Mouse (Mus musculus) cerebellum, postnatal 10 days (tissue): ENCODE results near the gene Mybpc2.

Source experiments
- DNase-seq, 2 experiments: peaks; one replicate each; pipeline ENCODE4 v3.0.0; 2021; ENCODE audit warnings: mixed read lengths in 2 of 2

The Mybpc2 gene

DNA sequence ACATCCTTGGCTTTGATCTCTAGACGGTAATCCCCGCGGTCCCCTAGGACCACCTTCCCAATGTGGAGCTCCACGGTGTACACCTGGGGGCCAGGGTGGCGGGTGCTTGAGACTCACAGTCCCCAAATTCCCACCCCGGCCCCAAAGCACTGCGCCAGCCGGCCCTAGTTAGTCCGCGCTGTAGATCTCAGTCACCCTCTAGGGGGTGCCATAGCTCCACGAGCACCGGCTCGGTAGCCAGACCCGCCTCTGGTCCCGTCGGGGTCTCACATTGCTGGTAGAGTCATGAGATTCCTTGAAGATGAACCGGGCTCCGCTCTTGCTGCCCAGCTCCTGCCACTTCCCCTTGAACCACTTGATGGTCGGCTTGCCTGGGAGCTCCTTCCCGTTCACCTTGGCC, 2.7 kb downstream of the Mybpc2 start:
- DNase-seq: peak; percentile 88 to 90

DNA sequence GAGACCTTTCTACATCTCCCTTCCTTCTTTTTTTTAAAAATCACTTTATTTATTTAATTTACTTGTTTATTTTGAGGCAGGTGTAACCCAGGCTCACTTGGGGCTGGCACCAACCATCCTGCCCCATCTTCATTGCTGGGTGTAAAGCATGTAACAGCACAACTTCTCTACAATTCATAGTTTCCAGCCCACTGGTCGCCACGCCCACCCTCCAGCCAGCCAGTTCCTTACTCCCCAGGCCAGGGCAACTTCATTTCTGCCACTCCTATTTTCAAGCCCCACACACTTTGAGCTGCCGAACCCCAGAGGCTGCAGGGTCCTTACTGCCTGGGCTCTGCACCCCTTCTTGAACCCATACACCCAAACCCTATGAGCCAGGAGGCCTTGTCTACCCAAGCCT, 3.5 kb downstream of the Mybpc2 start:
- DNase-seq: no peak

DNA sequence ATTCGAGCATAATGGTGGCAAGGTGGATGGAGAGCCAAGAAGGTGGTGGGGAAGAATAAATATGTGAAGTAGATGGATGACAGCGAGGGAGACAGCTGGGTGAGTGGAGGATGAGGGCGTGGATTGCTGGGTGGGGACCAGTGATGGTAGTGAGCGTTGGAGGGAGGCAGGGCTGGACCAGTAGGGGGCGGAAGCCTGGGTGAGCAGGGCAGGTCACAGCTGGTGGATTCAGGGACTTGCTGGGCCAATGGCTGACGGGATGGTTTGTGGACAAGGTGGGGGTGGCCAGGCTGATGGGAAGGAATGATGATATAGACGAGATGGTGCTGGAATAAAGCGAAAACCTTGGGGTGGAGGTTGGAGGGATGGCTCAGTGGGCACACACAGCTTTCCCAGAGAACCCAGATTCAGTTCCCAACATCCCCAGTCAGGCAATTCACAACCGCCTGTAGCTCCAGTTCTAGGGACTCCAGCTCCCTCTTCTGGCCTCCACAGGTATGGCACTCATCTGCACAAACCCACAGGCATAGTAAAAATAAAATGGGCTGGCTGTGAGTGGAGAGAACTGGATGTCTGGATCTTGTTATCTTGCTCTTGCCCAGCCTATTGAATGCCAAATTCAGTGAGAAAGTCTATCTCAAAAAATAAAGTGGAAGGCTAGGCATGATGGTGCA, 5.1 kb downstream of the Mybpc2 start:
- DNase-seq: no peak

DNA sequence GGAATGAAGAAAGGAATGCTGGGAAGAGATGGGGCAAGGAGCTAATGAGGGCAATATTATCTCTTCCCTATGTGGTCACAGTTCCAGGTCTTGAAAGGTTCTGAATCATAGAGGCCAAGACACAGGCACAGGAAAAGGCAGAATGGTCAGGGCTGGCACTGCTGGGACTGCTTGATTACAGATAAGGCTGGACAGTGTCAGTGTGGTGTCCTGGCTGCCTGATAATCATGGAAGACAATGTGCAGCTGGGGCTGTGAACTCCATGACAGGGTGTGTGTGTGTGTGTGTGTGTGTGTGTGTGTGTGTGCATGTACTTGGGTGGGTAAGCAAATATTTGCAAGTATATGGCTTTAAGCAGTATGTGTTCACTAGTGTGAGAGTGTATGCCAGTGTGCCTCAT, 17.0 kb downstream of the Mybpc2 start:
- no peak for DNase-seq

DNA sequence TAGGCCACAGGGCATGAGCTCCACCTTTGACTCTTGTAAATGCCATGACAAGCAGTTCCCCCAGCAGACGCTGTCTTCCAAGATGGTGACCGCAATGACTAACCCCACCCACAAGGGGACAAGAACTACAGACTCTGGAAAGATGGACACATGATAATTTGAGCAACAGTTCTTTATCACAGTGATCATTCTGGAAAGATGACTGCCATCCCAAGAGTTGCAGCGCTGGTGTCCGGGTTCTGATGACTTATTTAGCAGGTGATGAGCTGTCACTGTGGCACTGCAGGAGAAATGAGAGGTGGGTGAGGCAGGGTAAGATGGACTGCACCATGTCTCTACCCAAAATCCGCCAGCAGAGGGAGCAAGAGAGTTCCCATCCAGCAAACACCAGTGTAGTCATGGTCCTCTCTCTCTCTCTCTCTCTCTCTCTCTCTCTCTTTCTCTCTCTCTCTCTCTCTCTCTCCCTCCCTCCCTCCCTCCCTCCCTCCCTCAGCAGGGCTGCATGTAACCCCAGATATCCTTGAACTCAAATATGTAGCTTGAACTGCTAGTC, 22.8 kb downstream of the Mybpc2 start:
- DNase-seq: peak; percentile 91 to 93

DNA sequence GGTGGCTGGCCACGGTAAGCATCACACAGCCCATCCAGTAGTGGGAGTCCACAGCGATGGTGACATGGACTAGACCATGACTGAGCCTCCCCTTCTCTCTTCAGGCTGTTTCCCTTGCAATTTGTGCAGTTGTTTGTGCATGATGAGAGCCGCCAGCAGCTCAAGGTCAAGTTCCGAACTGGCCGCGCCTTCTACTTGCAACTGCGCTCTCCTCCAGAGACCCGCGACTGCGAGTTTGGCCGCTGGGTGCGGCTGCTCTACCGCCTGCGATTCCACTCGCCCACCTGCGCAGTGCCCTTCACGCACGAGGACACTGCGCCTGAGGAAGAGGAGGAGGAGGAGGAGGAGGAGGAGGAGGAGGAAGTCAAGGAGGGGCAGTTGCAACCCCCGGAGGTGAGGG, 24.4 kb downstream of the Mybpc2 start:
- peak in 1 of 2 experiments; percentile 4 for DNase-seq

DNA sequence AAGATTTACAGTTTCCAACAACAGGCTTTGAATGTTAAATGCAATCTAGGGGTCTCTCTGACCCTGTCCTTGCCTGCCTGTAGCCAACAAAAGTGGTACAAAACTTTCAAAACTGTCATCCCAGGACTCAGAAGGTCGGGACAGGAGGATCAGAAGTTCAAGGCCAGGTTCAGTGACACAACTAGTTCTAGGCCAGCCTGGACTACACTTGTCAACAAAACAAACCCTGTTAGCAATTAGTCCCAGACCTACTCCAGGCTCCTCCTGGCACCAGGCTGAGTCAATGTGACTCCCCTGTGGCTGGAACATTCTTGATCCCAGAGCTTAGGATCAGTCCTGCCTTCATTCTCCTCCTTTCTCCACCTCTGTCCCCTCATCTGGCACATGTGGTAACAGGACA, 25.5 kb downstream of the Mybpc2 start:
- DNase-seq: peak in 1 of 2 experiments; percentile 7

DNA sequence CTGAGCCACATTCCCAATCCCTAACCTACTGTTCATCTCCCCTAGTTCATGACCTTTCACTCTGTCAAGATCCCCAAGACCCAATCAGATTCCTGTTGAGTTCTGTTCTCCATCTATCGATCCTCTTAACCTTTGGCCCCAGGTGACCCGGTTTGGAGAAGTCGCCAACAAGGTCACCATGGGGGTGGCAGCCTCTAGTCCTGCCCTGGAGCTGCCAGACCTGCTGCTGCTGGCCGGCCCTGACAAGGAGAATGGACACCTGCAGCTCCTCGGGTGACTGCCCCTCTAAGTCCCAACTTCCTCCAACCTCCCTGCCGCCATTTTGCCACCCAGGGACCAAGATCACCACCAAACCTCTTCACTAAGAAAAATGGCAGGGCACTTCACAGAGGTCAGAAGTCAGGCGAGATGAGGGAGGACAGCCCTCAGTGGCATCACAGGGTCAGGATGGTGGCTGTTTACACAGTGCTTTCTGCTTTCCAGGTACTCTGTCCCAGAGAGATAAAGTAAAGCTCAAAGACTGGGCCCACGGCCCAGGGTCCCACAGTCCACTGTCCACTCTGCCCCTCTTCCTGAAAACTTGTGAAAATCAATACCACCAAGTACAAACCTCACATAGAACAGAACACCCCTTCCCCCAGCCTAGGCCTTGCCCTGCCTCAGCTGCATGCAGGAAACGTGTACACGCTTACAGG, 26.9 kb downstream of the Mybpc2 start:
- peak; percentile 36 to 38 for DNase-seq

DNA sequence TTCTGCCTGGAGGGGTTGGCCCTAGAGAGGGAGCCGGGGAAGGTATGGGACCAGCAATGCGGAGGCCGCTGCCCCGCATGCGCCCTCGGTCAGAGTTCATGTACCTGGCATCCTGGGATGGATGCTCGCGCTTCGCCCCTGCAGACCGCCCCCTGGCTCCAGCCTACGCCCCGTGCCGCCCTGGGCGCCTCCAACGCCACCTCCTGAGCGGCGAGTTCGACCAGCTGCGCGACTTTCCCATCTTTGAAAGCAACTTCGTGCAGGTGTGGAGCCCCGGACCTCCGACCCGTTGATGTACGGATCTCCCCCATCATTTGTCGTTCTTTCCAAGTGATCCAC, 27.7 kb downstream of the Mybpc2 start:
- no peak for DNase-seq

DNA sequence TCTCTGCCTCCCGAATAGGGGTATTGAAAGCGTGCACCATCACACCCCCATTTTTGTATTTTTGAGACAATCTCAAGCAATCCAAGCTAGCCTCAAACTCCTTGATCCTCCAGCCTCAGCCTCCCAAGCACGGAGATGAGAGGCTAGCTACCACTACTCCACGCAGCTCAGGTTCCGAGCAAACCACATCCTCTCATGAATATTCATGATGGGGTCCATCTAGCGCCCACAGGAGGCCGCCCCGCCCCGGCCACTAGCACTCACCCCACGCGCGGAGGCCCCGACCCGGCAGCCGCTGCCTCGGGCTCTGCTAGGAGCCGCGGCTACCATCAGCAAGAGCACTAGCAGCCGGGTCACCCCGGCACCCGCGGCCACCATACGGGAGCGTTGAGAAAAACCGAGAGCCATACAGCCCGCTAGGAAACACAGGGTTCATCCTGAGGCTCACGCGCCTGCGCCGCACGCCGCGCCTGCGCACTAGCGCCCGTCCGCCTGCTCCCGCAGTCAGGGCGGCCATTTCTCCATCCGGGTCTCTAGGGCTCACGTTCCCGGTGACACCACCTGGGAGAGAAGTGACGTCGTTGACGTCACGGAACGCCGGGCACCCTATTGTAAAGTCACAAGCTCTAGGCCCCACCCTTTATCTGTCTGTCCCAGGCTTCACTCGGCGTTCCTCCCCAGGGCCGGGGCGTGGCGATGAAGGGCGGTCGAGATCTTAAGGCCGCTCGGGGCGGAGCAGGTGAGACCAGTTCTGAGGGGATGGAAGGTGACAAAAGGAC, 28.3 kb downstream of the Mybpc2 start, which contains the start of the genes Emc10 and Fam71e1:
Gene Emc10, minus strand, starts transcription at position 538 of the 779 bp plus-strand sequence.
Gene Fam71e1, plus strand, starts transcription at position 590 of the 779 bp plus-strand sequence.
- DNase-seq: peak; percentile 99

DNA sequence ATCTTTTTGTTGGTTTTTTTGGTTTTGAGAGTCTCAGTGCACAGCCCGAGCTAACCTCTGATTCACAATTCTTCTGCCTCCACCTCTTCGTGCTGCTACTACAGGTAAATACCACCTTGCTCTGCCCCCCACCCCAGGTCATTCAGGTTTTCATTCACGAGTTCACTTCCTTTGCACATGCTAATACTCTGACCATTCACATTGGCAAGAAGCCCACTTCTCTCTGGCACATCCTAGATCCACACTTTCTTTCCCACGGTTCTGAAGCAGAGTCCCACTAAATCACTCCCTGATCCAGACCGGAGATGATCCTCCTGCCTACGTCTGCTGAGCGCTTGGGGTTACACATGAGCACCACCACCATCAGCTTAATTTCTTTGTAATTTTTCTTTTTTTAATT, 29.4 kb downstream of the Mybpc2 start:
- DNase-seq: peak in 1 of 2 experiments; percentile 47

DNA sequence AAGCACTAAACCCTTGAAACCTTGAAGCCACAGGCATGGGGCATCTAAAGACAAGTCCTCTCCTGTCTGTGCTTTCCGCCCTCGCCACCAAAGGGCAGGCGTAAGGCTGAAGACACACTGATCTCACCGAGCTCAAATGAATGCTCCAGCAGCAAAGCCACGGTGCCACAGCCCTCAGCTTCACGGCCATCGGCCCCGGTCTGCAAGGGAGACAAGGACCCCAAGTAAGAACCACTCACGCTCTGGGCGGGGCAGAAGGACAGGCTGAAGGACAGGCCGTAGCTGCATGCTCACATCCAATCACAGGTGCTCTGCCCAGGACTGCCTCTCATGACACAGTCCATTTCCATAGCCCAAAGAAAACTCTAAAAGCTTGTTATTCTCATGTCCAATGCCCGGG, 29.8 kb downstream of the Mybpc2 start:
- peak in 1 of 2 experiments; percentile 11 for DNase-seq

DNA sequence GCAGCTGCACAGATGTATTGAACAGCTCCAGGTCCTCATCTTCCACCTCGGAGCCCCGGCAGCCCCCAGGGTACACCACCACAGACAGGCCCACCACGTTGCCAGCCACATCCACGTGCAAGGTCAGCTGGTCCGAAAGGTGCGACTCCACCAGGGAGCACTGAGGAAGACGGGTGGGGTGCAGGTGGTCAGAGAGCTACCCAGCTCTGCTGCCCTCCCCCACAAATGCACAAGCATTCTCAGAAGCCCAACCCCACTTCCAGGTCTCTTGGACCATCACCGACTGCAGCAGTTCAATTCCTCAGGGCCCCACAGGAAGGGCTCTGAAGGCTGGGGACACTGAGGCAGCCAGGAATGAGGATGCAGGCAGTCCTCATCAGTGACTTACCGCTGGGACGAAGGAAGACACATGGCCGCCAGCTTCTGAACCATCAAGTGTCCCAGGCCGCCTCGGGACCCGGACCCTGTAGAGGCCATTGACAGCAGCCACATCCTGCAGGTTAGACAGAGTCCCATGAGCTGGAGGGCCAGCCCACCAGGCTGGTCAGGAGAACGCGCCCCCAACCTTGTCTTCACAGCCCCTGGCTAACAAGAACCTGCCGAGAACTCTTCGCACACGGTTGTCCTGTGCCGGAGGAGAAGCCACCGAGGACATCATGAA, 32.2 kb downstream of the Mybpc2 start:
- DNase-seq: peak; percentile 3 to 5

DNA sequence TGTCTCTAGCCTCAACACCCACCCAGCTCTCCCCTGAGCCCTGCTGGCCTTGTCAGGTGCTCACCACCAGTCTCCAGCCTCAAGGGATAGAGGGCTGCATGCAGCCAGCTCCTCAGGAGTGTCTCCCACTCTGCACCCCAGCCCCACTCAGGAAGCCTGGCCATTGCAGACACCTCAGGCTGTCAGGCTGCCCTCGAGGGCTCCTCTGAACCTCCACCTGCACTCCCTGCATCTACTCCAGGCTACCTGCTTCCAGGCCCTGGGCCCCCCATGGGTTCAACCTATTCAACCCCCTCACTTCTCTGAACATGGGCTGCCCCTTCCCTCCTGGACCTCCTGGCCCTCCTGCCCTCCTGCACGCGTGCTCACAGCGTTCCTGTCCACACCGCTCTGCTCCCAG, 33.1 kb downstream of the Mybpc2 start:
- peak in 1 of 2 experiments; percentile 11 for DNase-seq

DNA sequence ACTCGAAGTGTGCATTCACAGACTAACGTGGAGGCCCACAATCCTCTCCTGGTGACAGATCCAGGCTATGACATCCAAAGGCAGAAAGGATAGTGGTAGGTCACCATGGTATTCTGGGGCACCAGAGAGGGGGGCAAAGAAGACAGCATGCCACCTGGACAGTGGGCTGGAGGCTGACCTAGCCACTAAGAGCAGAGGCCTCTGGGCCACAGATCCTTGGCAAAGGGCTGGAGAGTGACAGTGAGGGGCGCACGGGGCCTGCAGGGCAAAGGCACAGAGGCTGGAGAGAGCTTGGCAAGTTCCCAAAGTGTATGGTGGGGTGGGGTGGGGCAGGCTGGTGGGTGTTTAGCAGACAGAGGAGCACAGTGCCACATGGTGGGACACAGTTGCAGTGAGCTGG, 34.2 kb downstream of the Mybpc2 start:
- peak; percentile 21 to 34 for DNase-seq

DNA sequence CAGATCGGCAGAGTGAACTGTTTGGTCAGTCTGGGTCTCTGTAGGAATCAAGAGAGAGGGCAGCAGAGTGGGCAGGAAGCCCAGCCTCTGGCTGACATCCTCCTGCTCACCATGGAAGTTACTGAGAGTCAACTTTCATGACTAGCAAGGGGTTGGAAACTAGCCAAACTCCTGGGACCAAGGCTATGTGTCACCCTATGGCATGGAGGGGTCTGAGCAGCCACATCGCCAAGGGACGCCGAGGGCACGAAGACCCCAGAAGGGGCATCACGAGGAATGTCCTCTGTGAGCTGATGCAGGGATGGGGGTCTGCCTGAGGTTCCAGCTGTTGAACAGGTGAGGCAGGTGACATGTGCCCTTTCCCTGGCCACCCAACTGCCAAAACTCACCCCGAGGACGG, 35.9 kb downstream of the Mybpc2 start:
- DNase-seq: peak; percentile 21 to 37

DNA sequence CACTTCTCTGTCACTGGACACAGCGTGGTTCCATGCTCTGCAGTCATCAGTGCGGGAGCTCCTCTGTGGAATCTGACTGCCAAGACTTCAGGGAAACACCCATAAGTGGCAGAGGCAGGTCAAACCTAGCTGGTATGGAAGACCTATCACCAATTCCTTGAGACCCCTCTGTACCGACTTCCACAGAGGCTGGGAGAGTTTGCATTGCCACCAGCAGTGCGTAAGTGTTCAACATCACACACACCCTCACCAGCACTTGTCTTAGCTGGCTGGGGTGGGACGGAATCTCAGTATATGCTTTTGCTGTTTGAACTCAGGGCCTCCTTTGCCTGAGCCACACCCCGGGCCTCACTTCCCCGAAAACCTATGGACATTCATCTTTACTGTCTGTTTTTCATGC, 36.5 kb downstream of the Mybpc2 start:
- peak in 1 of 2 experiments; percentile 4 for DNase-seq

DNA sequence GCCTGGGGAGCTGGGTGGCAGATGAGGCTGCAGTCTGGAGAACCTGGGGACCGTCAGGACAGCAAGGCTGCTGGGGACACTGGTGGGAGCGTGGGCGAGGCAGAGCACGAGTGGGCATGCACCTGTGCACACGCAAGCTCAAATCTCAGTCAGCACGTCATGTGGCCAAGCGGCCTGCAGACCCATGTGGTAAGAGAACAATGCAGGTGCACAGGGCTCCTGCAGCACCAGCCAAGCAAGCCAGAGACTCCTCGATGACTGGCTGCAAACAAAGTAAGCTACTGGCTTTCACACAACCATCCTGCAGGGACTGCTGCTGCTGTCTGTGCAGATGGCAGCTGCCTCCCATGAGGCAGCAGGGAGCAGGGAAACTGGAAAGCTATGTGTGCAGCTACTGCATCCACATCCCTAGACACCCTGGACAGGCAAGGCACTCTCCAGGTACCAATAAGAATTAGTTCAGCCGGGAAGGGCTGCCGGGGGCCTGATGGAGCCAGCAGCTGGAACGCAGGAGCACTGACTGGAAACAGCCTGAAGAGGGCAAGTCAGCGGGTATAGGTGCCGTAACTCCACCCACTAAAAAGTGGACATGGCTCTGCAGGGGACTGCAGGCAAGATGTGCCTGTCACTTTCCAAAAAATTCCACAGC, 37.4 kb downstream of the Mybpc2 start:
- peak; percentile 9 to 12 for DNase-seq

DNA sequence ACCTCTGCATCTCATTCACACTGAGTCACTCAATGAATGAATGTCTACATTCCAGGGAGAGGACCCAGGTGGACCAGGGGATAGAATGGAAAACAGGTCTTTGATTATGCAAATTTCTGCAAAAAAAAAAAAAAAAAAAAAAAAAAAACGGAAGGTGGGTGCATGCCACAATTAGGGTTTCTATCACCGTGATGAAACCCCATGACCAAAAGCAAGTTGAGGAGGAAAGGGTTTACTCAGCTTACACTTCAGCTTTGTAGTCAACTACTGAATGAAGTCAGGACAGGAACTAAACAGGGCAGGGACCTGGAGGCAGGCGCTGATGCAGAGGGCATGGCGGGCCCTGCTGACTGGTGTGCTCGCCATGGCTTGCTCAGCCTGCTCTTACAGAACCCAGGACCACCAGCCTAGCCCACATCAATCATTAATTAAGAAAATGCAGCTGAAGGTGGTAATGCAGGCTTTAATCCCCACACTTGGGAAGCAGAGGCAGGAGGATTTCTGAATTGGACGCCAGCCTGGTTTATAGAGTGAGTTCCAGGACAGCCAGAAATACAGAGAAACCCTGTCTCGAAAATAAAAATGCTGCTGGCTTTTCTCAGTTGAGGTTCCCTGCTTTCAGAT, 38.8 kb downstream of the Mybpc2 start:
- peak; percentile 4 to 14 for DNase-seq

DNA sequence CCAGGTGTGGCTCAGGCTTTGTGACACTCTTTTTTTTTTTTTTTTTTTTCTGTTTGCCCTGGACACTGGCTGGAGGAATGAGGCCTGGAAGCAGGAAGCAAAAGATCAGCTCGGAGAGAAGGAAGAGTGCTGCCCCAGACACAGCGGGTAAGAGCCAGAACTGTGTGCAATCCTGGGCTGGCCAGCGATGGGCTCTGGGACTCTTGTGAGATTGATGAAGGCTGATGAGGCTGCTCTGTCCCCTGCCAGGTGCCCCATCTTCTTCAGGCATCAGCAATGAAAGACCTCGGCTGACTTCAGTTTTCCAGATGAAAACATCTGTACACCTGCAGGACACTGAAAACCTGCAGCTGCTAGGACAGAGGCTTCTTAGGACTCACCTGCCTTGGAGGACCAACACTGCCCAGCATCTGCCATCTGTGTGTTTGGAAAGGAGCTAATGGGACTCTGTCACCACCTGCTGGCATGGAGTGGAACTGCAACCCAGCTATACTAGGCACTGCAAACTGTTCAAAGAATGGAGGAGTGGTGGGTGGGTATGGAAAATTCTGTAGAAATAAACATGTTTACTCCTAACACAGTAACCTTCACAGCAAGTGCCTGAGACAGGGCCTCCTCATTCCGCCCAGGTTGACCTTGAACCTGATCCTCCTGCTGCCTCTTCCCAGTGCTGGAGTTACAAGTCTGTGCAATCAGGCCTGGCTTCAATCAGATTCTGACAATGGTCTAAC, 39.5 kb downstream of the Mybpc2 start:
- DNase-seq: peak; percentile 91 to 94

DNA sequence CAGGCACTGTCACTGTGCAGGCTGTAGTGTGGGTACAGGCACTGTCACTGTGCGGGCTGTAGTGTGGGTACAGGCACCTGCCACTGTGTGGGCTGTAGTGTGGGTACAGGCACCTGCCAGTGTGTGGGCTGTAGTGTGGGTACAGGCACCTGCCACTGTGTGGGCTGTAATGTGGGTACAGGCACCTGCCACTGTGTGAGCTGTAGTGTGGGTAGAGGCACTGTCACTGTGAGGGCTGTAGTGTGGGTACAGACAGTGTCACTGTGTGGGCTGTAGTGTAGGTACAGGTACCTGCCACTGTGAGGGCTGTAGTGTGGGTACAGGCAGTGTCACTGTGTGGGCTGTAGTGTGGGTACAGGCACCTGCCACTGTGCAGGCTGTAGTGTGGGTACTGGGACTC, 40.3 kb downstream of the Mybpc2 start:
- no peak for DNase-seq
